Mouse (Mus musculus) liver, adult (tissue): Measurements from ENCODE around the gene Pbx1.

Source experiments
- GATA4 ChIP-seq: IDR thresholded peaks from 2 replicates; pipeline ENCODE4 v1.6.1; 2014; ENCODE audit warnings: mild to moderate bottlenecking, low read length; ENCODE audit not compliant: insufficient replicate concordance

The Pbx1 gene

DNA sequence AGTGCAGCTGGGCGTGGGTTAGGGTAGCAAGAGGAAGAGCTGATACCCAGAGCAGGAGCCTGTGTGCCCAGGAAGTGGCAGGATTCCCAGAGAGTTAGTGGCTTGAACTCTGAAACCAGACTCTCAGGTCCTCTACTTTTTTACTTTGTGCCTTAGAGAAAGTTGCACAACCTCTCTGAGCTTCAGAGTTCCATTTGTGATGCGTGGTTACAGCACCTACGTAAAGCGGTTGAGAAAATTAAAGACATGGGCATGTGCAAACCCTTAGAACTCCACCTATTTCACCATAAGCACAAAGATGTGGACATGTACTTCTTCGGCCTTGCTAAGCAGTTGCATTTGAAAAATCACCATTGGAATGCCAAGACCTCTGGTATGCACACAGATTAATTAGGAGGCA is 294.2 kb downstream of the Pbx1 start:
- no peak for TF ChIP-seq GATA4

DNA sequence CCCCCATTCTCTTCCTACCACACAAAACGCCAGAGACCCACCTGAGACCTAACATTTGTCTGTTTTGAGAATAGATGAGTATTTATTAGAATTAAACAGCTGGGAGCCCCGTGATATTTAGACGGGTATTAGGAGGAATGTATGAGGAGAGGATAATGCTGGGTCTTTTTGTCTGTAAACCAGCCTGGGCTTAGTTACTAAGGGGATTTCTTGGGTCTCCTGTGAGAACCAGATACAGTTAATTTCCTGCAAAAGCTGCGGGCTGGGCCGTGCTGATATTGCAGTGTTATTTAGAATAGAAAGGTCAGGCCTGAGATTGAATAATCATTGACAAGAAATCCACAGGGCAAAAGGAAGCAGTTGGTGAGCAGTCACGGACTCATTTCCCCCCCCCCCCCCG is 296.5 kb downstream of the Pbx1 start:
- TF ChIP-seq GATA4, result no peak

DNA sequence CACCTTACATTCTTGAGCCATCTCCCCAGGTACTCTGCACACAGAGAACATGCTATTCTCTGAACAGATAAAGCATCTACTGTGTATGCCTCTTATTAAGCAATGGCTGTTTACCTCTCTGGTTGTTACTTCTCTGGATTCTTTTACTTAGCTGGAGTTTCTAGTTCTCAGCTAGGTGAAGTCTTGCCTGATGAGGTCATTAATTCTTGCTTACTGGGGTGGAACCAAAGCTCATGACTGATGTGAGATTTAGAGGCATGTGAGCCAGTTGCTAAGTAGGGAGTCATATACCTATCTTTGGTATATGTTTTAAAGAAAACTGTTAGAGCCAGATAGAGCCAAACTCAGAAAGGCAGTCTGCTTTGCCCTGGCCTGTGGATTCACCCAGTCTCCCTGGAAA is 298.4 kb downstream of the Pbx1 start:
- no peak for TF ChIP-seq GATA4

DNA sequence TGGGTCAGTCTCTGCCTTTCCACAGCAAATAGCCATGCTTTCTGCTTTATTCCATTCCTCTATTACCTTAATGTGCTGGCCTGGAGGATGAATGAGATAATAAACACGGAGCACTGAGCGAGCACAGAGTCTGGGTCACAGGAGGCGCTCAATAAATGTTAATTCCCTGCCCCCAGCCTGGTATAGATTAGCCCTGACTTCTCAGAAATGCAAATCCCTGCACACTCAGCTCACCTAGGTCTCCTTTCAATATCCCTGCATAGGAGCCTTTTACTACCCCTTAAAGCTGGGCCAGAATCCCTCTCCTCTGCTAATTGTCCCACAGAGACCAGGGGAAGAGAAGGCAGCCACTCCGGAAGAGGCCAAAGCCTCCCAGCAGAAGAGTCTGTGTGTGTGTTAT is 304.1 kb downstream of the Pbx1 start:
- TF ChIP-seq GATA4, result no peak

DNA sequence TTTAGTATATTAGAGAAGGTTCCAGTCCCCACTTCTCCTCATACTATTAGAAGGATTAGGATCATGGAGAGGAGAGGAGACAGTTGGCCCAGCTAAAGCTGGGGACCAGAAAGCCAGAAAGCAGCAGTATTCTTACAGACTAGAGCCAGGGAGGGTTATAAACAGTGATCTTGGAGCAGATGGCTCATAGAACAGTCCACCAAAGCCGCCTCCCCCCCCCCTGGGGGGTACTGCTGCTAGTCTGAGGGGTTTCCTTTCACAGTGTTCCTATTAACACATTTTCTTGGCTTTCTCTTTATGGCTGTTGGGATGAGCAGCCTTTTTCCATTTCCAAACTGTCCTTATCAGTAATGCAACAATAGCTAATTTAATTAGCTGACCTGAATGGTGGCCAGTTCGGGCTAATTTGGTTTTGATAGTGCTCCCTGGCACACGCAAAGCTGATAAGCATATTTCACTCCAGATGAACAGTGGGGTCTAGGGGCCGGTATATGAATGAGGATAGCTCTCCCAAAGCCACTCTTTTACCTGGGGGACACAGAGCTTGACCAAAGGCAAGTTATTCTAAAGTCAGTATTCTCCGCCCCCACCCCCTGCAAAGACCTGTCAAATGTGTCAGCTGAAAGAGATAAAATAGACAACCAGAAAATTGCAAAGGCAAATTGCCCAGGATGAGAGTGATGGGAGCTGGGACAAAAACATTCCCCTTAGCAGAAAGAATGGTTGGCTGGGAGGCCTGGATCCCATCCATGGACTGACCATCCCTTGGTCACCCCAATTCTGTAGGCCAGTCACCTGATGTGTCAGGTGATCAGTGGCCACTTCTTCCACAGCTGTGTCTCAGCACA is 307.2 kb downstream of the Pbx1 start:
- TF ChIP-seq GATA4, result no peak

DNA sequence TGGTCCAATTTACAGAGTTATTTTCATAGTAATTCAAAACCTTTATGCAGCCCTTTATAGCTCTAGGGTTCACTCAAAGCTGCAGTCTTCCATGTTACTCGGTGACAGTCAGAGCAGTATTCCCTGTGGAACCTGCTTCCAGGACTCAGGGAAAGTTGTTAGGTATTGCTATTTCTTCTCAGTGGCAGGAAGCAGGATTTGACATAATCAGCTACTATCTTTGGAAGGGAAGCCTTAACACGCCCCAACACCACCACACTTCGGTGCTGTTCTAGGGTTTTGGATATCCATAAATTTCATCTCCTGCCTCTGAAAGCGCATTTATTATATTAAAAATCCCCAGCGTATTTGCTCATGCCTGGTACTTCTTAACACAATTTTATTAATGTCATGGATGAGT is 314.0 kb downstream of the Pbx1 start:
- no peak for TF ChIP-seq GATA4

DNA sequence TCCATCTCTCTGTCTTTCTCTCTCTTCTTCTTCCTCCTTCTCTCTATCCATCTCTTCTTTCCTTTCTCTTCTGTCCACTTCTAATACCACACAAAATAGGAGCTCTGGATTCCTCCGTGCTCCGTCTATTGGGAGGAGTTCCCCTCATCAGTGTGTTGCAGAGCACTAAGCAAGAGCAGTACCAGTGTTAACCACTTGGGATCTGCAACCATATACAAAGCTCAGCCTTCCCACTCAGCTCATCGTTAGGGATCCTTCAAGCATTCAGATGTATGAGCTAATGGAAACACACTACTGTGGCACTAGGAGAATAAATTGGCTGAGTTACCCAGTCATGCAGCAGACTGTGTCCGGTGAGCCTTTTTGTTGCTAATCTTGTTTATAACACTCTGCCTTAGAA is 314.7 kb downstream of the Pbx1 start:
- TF ChIP-seq GATA4, result no peak

DNA sequence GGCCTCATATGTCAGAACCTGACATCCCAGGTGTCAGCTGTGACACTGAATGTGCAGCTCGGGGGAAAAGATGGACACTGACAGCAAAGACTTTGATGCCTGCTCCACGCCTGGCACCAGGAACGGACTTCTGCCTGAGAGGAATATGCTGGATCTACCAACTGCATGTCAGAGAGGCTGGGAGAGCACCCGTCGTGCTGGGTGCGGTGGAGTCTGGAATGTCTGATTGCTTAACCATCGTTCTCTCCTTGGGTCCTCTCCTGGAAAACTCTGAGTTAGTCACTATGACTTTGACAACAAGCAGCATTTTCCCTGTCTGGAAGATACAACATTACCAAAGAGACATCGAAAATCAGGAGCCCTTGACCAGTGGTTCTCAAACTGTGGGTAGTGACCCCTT is 322.3 kb downstream of the Pbx1 start:
- TF ChIP-seq GATA4, result no peak

DNA sequence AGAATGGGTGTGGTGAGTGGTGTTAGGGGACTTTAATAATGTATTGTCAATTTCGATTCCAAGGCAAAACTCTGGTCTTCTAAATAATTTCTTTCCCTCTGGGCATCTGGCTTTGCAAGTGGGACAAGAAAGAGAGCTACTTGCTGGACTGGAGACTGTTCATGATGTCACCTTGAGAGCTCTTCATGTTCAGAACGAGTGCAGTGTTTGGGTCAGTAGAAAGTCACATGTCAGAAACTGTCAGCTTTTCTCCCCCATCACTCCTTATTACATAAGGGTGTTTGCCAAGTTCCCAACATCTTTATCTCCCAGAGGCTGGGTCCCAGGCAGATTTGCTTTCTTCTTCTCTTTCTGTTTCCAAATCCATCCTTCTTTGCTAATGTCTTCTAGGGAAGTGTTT is 328.2 kb downstream of the Pbx1 start:
- no peak for TF ChIP-seq GATA4

DNA sequence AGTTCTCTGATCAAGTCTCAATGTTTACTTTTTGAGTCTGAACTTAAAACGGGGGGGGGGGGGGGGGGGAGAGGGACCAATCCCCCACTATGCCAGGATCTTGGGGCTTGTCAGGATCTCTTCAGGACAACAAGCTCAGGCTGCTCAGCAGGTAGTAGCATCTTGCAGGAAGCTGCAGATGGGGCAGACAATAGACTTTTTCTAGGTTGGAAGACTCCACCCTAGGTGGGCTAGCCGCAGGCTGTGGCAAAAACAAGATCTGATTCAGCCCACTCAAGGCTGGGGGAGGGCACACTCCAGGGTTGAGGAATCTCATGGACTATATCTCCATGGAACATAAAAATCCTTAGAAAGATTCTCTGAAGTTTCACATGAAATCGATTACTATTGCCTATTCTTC is 330.6 kb downstream of the Pbx1 start:
- no peak for TF ChIP-seq GATA4

DNA sequence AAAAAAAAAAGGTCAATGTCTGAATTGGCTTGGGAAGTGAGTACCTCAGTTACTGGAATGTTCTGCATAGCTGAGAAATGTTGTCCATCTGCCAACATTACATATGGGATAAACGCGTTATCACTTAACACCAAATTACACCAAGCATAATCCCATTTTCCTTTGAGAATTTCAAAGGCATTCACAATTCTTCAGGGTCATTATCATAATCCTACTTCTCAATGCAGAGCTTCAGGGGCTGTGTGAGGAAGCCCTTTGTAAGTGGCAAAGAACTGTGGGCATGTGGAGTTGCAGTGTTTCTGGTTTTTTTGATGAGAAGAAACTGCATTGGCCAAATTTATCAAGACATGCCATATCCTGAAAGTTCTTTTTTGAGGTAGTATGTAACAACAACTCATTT is 333.3 kb downstream of the Pbx1 start:
- no peak for TF ChIP-seq GATA4

DNA sequence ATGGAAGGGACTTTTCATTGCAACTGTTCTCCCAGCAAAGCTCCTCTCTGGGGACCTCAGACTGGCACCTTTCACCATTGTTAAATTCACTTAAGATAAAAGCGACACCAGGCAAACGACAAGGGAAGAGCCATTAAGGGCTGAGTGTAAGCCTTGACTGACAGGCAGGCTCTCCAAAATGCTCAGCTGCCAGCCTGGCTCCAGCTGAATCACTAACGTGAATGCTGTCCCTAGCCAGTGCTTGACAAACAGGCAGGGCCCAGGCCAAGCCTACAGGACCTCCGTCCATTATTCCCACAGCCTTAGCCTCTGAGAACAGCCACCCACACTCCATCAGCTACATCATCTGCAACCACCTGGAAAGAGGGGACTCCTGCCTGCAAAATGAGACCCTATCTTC is 337.4 kb downstream of the Pbx1 start:
- no peak for TF ChIP-seq GATA4

DNA sequence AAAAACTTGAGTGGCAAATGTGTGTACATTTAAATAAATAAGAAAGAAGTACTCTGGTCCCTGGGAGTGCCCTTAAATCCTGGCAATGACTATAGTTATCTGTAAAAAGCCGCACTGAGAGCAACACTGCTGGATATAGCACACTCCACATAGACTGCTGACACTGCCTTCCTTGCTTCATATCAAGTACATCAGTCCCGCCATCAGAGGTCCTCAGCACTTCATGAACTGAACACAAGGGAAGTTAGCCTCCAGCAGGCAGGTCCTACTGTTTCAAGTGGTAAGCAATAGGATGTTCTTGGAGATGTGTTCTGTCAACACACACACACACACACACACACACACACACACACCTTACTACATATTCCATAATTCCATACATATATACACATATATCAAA is 339.0 kb downstream of the Pbx1 start:
- TF ChIP-seq GATA4, result no peak

DNA sequence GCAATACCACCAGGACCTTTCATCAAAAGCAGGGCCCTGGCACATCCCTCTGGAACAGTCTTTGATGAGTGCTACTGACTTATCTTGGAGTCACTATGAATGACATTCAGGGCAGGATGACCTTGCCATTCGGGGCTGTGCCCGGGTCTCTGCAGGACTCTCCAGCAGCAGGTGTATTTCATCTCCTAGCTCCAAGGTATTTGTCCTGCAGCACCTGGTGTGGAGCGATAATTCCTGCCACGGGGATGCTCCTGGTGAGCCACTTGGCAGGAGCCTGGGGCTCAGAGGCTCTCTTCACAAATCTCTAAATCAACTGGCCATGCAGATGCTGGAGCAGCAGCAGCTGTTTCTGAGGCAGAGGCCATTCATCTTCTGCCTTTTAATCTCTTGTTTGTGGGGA is 340.4 kb downstream of the Pbx1 start:
- TF ChIP-seq GATA4, result no peak

DNA sequence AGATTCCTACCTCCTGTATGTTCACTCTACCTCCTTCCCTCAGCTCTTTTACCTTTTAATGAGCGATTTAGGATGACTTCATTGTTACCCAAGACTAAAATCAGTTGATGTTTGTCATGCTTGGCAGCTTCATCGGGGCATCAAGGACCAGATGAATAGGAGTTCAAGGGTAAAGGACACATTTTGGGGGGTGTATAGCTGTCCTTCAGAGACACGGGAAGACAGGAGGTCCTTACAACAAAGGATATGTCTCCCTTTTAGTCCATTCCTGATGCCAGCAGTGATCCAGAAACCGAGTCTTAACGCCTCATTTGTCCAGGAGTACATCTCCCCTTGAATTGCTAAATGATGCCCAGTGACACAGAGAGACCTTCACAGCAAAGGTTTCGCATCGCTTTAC is 343.4 kb downstream of the Pbx1 start:
- TF ChIP-seq GATA4, result no peak

DNA sequence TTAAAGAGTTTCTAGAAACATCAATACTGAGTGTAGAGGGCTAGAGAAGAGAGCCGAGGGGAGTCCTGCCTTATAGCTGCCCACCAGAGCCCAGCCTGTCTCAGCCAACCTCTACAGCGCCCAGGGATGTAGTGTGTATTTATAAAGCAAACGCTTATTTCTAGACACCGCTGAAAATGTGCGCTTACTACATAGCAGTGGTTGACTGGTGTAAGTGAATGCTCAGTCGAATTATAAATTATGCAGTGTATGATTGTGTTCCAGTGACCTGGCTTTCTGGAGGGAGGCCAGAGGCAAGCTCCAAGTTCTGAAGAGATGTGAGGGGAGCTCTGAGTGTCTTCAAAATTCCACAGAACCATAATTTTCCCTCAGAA is 352.7 kb downstream of the Pbx1 start:
- TF ChIP-seq GATA4, result no peak

DNA sequence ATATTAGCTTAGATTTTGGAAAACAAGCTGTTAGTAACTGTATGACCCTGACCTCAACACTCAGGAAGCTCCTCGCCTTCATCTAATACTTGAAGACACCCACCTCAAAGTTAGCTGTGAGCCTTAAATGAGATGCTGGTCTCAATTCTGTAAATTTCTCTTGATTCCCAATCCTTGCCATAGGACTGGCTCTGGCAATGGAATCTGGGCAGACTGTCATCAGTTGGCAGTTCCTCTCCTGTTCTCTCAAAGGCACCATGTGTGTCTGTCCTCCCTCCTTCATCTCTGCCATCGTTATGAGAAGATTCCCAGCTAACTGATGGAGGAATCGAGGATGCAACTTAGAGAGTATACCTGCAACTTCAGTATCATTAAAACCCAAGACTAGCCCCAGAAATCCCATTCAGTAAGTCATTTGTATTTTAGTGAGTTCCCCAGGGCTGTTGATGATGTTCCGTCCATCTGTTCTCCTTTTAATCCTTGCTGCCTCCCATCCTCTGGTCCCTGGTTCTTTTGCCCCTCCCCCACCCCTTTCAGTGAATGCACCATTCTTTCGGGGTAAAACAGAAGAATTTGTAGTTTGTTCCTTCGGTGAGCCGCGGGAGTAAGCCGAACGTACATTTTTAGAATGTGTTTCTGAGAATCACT is 353.2 kb downstream of the Pbx1 start:
- TF ChIP-seq GATA4, result no peak
